Mouse (Mus musculus): ENCODE data around the gene Spc25. TPM values are rescaled to one million over a fixed set of nuclear protein-coding genes. Genes with fewer than 3 reads are reported as not detected.

The Spc25 gene
- total and polyA plus RNA-seq, 2 experiments from 2014 or later: 17.7 to 36.9 TPM

GRCm38 (mm10) chr2:69215242-69215641 is 9.2 kb upstream of the Spc25 start:
- H3K27ac ChIP-seq: no peak overlapping the region
- WGBS: 60% methylated on average over 7 of the region's 7 CpGs
- no peak overlapping the region for H3K4me3 ChIP-seq (ENCODE audit: low read length)
- H3K27me3 ChIP-seq (ENCODE audit: insufficient read depth, low read length): no peaks in the 10 kb centered on the region
- no peak for TF ChIP-seq CTCF (IDR thresholded peaks at IDR 0.05; ENCODE audit: low read depth)
- H3K9me3 ChIP-seq (ENCODE audit: low read length): no peaks in the 10 kb centered on the region
- no peaks in the 10 kb centered on the region for H3K4me1 ChIP-seq (ENCODE audit: insufficient read depth, low read length)
- peak; percentile 37 for DNase-seq (ENCODE audit: low spot score)
- no peak overlapping the region for H3K4me2 ChIP-seq (ENCODE audit: low read depth, low read length)
- no peak for ATAC-seq
- no peak overlapping the region for H3K9ac ChIP-seq (replicated peaks; ENCODE audit: low read length)
- no peaks in the 10 kb centered on the region for H3K36me3 ChIP-seq (ENCODE audit: insufficient read depth, low read length)

GRCm38 (mm10) chr2:69212652-69213051 is 6.7 kb upstream of the Spc25 start:
- no peaks in the 10 kb centered on the region for H3K9me3 ChIP-seq (ENCODE audit: low read length)
- no peak overlapping the region for H3K9ac ChIP-seq (replicated peaks; ENCODE audit: low read length)
- WGBS: 59% methylated on average over 10 of the region's 10 CpGs
- H3K27ac ChIP-seq: no peak overlapping the region
- no peak for TF ChIP-seq CTCF (IDR thresholded peaks at IDR 0.05; ENCODE audit: low read depth)
- no peak overlapping the region for H3K4me2 ChIP-seq (ENCODE audit: low read depth, low read length)
- H3K4me1 ChIP-seq (ENCODE audit: insufficient read depth, low read length): no peaks in the 10 kb centered on the region
- ATAC-seq: no peak
- no peak overlapping the region for H3K4me3 ChIP-seq (ENCODE audit: low read length)
- DNase-seq (ENCODE audit: low spot score): no peak
- no peaks in the 10 kb centered on the region for H3K27me3 ChIP-seq (ENCODE audit: insufficient read depth, low read length)
- no peaks in the 10 kb centered on the region for H3K36me3 ChIP-seq (ENCODE audit: insufficient read depth, low read length)

GRCm38 (mm10) chr2:69210773-69211172 is 4.8 kb upstream of the Spc25 start, which contains the start of gene G6pc2:
Gene G6pc2 (plus strand): TSS chr2:69211073.
- Histone ChIP-seq H3K4me2 (ENCODE audit: low read depth, low read length) (no peak within 1 kb of the TSS), H3K9ac (replicated peaks; ENCODE audit: low read length) (no peak within 1 kb of the TSS), H3K27ac (no peak within 1 kb of the TSS), H3K36me3 (ENCODE audit: insufficient read depth, low read length) (no peaks in the 10 kb centered on the region), H3K4me1 (ENCODE audit: insufficient read depth, low read length) (no peaks in the 10 kb centered on the region), H3K4me3 (ENCODE audit: low read length) (no peak within 1 kb of the TSS), H3K27me3 (ENCODE audit: insufficient read depth, low read length) (no peaks in the 10 kb centered on the region), H3K9me3 (ENCODE audit: low read length) (no peaks in the 10 kb centered on the region)
- WGBS: 83% methylated on average over 7 of the region's 7 CpGs
- DNase-seq (ENCODE audit: low spot score) (no peak), ATAC-seq (no peak)
- no peak for TF ChIP-seq CTCF (IDR thresholded peaks at IDR 0.05; ENCODE audit: low read depth)

GRCm38 (mm10) chr2:69209684-69210083 is 3.7 kb upstream of the Spc25 start:
- H3K9me3 ChIP-seq (ENCODE audit: low read length): no peaks in the 10 kb centered on the region
- no peak overlapping the region for H3K4me2 ChIP-seq (ENCODE audit: low read depth, low read length)
- H3K27me3 ChIP-seq (ENCODE audit: insufficient read depth, low read length): no peaks in the 10 kb centered on the region
- no peak for TF ChIP-seq CTCF (IDR thresholded peaks at IDR 0.05; ENCODE audit: low read depth)
- peaks cover 5% of the 10 kb centered on the region; the same call in 1 of the 2 replicates for H3K4me1 ChIP-seq (ENCODE audit: insufficient read depth, low read length)
- H3K4me3 ChIP-seq (ENCODE audit: low read length): no peak overlapping the region
- H3K36me3 ChIP-seq (ENCODE audit: insufficient read depth, low read length): no peaks in the 10 kb centered on the region
- 89% methylated on average over 3 of the region's 3 CpGs for WGBS
- no peak overlapping the region for H3K27ac ChIP-seq
- DNase-seq (ENCODE audit: low spot score): no peak
- H3K9ac ChIP-seq (replicated peaks; ENCODE audit: low read length): no peak overlapping the region
- no peak for ATAC-seq

GRCm38 (mm10) chr2:69206523-69206922 is 529 bp upstream of the Spc25 start:
- no peak for DNase-seq (ENCODE audit: low spot score)
- peak overlapping the region; percentile 81; the same call in 1 of the 2 replicates for H3K4me3 ChIP-seq (ENCODE audit: low read length)
- no peaks in the 10 kb centered on the region for H3K27me3 ChIP-seq (ENCODE audit: insufficient read depth, low read length)
- no peak overlapping the region for H3K27ac ChIP-seq
- no peaks in the 10 kb centered on the region for H3K9me3 ChIP-seq (ENCODE audit: low read length)
- H3K9ac ChIP-seq (replicated peaks; ENCODE audit: low read length): no peak overlapping the region
- H3K4me1 ChIP-seq (ENCODE audit: insufficient read depth, low read length): peaks cover 5% of the 10 kb centered on the region; the same call in 1 of the 2 replicates
- peak overlapping the region; percentile 41; the same call in 1 of the 2 replicates for H3K4me2 ChIP-seq (ENCODE audit: low read depth, low read length)
- 23% methylated on average over 7 of the region's 7 CpGs for WGBS
- no peaks in the 10 kb centered on the region for H3K36me3 ChIP-seq (ENCODE audit: insufficient read depth, low read length)
- no peak for TF ChIP-seq CTCF (IDR thresholded peaks at IDR 0.05; ENCODE audit: low read depth)
- no peak for ATAC-seq

GRCm38 (mm10) chr2:69205185-69205584 is 809 bp downstream of the Spc25 start:
- no peak overlapping the region for H3K27ac ChIP-seq
- no peaks in the 10 kb centered on the region for H3K9me3 ChIP-seq (ENCODE audit: low read length)
- no peak for DNase-seq (ENCODE audit: low spot score)
- H3K9ac ChIP-seq (replicated peaks; ENCODE audit: low read length): peak overlapping the region; percentile 64
- no peaks in the 10 kb centered on the region for H3K36me3 ChIP-seq (ENCODE audit: insufficient read depth, low read length)
- ATAC-seq: no peak
- peak overlapping the region; percentile 98 for H3K4me2 ChIP-seq (ENCODE audit: low read depth, low read length)
- H3K4me1 ChIP-seq (ENCODE audit: insufficient read depth, low read length): peaks cover 5% of the 10 kb centered on the region; the same call in 1 of the 2 replicates
- H3K27me3 ChIP-seq (ENCODE audit: insufficient read depth, low read length): no peaks in the 10 kb centered on the region
- peak overlapping the region; percentile 81 for H3K4me3 ChIP-seq (ENCODE audit: low read length)
- TF ChIP-seq CTCF (IDR thresholded peaks at IDR 0.05; ENCODE audit: low read depth): no peak
- WGBS: 15% methylated on average over 6 of the region's 6 CpGs

- ATAC-seq (no peak), DNase-seq (ENCODE audit: low spot score) (no peak)
- Histone ChIP-seq H3K4me3 (ENCODE audit: low read length) (no peak overlapping the region), H3K4me2 (ENCODE audit: low read depth, low read length) (no peak overlapping the region), H3K27me3 (ENCODE audit: insufficient read depth, low read length) (no peaks in the 10 kb centered on the region), H3K4me1 (ENCODE audit: insufficient read depth, low read length) (no peaks in the 10 kb centered on the region), H3K27ac (no peak overlapping the region), H3K36me3 (ENCODE audit: insufficient read depth, low read length) (no peaks in the 10 kb centered on the region), H3K9ac (replicated peaks; ENCODE audit: low read length) (no peak overlapping the region), H3K9me3 (ENCODE audit: low read length) (no peaks in the 10 kb centered on the region)
- WGBS: 89% methylated on average over 5 of the region's 5 CpGs
- TF ChIP-seq CTCF (IDR thresholded peaks at IDR 0.05; ENCODE audit: low read depth): no peak
Measured at GRCm38 (mm10) chr2:69193555-69193954, 12.4 kb downstream of the Spc25 start.
